Mouse (Mus musculus) liver, embryonic 11.5 days (tissue): ENCODE results near the gene Pou5f1. TPM values are rescaled to one million over a fixed set of nuclear protein-coding genes. Genes with fewer than 3 reads are reported as not detected.

Experiments used
- polyA plus RNA-seq: library from polyadenylated mRNA; unstranded; fragments of >200 nt; fragmentation: Nextera tagmentation; extraction: Ambion mirVana; gene quantifications from 2 replicates; pipeline ENCODE4 v1.2.1, GENCODE M21; 2014

Pou5f1 gene
- polyA plus RNA-seq, 1 experiment from 2014 or later = not detected

Other genes starting within 250 kb of the Pou5f1 start
- gene H2-D1, start 243.3 kb upstream of the Pou5f1 start, polyA plus RNA-seq = 88.0 and 90.8 TPM in 2 replicates
- 0.40 and 0.60 TPM in 2 replicates for gene H2-Q1, start 185.6 kb upstream of the Pou5f1 start, polyA plus RNA-seq
- 1.6 and 2.1 TPM in 2 replicates for gene H2-Q2, start 163.8 kb upstream of the Pou5f1 start, polyA plus RNA-seq
- 1.8 and 2.0 TPM in 2 replicates for gene H2-Q4, start 126.4 kb upstream of the Pou5f1 start, polyA plus RNA-seq
- gene H2-Q6, start 81.2 kb upstream of the Pou5f1 start, polyA plus RNA-seq = 15.2 and 16.4 TPM in 2 replicates
- gene H2-Q7, start 66.9 kb upstream of the Pou5f1 start, polyA plus RNA-seq = 29.9 and 30.8 TPM in 2 replicates
- gene H2-Q10, start 35.9 kb upstream of the Pou5f1 start, polyA plus RNA-seq = 72.3 and 73.7 TPM in 2 replicates
- 37.3 and 41.2 TPM in 2 replicates for gene Tcf19, start 10.8 kb downstream of the Pou5f1 start, polyA plus RNA-seq
- 13.4 and 14.2 TPM in 2 replicates for gene Cchcr1, start 11.1 kb downstream of the Pou5f1 start, polyA plus RNA-seq
- 0.69 TPM in 1 of 2 replicates, not detected in the other for gene Psors1c2, start 27.2 kb downstream of the Pou5f1 start, polyA plus RNA-seq
- 0.17 TPM in 1 of 2 replicates, not detected in the other for gene Cdsn, start 46.1 kb downstream of the Pou5f1 start, polyA plus RNA-seq
- not detected in 2 replicates for gene 2300002M23Rik, start 61.4 kb downstream of the Pou5f1 start, polyA plus RNA-seq
- gene Sfta2, start 95.5 kb downstream of the Pou5f1 start, polyA plus RNA-seq = 0.32 TPM in 1 of 2 replicates, not detected in the other
- gene Gm9573, start 120.6 kb downstream of the Pou5f1 start, polyA plus RNA-seq = not detected in 2 replicates
- gene Mucl3, start 137.7 kb downstream of the Pou5f1 start, polyA plus RNA-seq = 0.09 and 0.18 TPM in 2 replicates
- 18.8 and 20.6 TPM in 2 replicates for gene Vars2, start 161.6 kb downstream of the Pou5f1 start, polyA plus RNA-seq
- 55.3 and 58.6 TPM in 2 replicates for gene Gtf2h4, start 167.7 kb downstream of the Pou5f1 start, polyA plus RNA-seq
- 13.2 and 15.9 TPM in 2 replicates for gene Ddr1, start 198.6 kb downstream of the Pou5f1 start, polyA plus RNA-seq